Mouse (Mus musculus): Measurements from ENCODE around the gene Nkiras1. TPM values are rescaled to one million over a fixed set of nuclear protein-coding genes. Genes with fewer than 3 reads are reported as not detected.

Nkiras1 gene
- polyA plus RNA-seq, 1 experiment from 2014 or later: 10.7 TPM

DNA sequence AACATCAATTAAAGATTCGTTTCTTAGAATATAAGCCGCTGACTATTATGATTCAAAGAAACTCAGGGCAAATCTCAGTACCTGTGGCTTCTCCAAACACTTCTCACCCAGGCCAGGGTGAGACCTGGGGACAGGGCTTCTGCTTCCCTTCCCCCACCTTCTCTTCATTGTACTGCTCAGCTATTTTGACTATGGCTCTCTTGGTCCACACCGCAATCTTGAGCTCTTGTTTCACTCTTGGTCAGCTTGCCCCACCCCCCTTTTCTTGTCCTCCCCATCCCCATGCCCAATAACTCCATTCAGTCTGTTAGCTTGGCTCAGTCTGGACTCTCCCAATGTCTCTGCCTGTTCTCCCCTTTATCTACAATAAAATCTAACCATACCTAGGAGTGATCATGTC lies 14.5 kb downstream of the Nkiras1 start:
- Histone ChIP-seq H3K27me3 (ENCODE audit: control insufficient read depth, insufficient read depth, low read length) (no peaks in the 10 kb centered on the region), H3K36me3 (replicated peaks; ENCODE audit: control insufficient read depth, insufficient read depth, low read depth, low read length) (no peaks in the 10 kb centered on the region), H3K4me2 (ENCODE audit: low read depth, low read length) (no peak overlapping the region), H3K9ac (replicated peaks; ENCODE audit: low read length) (no peak overlapping the region), H3K4me3 (ENCODE audit: low read depth, low read length) (no peak overlapping the region), H3K9me3 (replicated peaks; ENCODE audit: control insufficient read depth, low read length) (no peaks in the 10 kb centered on the region), H3K27ac (replicated peaks; ENCODE audit: low read depth, low read length) (no peak overlapping the region), H3K4me1 (ENCODE audit: control insufficient read depth, insufficient read depth, low read length) (no peaks in the 10 kb centered on the region)
- no peak for DNase-seq (ENCODE audit: low spot score)
- no peak for ATAC-seq (replicated peaks; ENCODE audit: insufficient number of reproducible peaks, low FRiP score, low TSS enrichment, low read depth)
- 92% methylated on average over 3 of the region's 3 CpGs for WGBS

GRCm38 (mm10) chr14:18286441-18286840 lies 15.5 kb downstream of the Nkiras1 start:
- Histone ChIP-seq H3K36me3 (replicated peaks; ENCODE audit: control insufficient read depth, insufficient read depth, low read depth, low read length) (no peaks in the 10 kb centered on the region), H3K4me1 (ENCODE audit: control insufficient read depth, insufficient read depth, low read length) (no peaks in the 10 kb centered on the region), H3K27me3 (ENCODE audit: control insufficient read depth, insufficient read depth, low read length) (no peaks in the 10 kb centered on the region), H3K9ac (replicated peaks; ENCODE audit: low read length) (no peak overlapping the region), H3K4me2 (ENCODE audit: low read depth, low read length) (no peak overlapping the region), H3K9me3 (replicated peaks; ENCODE audit: control insufficient read depth, low read length) (no peaks in the 10 kb centered on the region), H3K4me3 (ENCODE audit: low read depth, low read length) (no peak overlapping the region), H3K27ac (replicated peaks; ENCODE audit: low read depth, low read length) (no peak overlapping the region)
- no peak for DNase-seq (ENCODE audit: low spot score)
- no peak for ATAC-seq (replicated peaks; ENCODE audit: insufficient number of reproducible peaks, low FRiP score, low TSS enrichment, low read depth)
- WGBS: 78% methylated on average over 2 of the region's 2 CpGs

DNA sequence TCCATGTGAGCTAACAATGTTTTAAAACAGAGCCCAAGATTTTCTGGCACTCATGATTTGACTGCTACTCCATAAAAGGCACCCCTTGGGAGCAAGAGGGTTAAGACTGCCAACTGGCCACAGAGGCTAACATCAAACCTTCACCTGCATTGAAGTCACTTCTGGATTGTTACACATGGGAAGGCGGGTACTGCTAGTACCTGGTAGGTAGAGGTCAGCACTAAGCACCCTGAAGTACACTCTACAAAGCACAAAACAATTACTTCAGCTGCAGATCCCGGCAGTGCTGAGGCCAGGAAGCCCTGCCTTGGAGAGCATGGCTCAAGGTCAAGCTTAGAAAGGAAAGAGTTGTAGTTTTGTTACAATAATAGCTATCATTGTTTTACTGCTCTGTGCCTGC lies 16.5 kb downstream of the Nkiras1 start:
- no peaks in the 10 kb centered on the region for H3K9me3 ChIP-seq (replicated peaks; ENCODE audit: control insufficient read depth, low read length)
- no peak overlapping the region for H3K4me2 ChIP-seq (ENCODE audit: low read depth, low read length)
- H3K4me3 ChIP-seq (ENCODE audit: low read depth, low read length): no peak overlapping the region
- H3K27ac ChIP-seq (replicated peaks; ENCODE audit: low read depth, low read length): no peak overlapping the region
- H3K9ac ChIP-seq (replicated peaks; ENCODE audit: low read length): no peak overlapping the region
- H3K4me1 ChIP-seq (ENCODE audit: control insufficient read depth, insufficient read depth, low read length): no peaks in the 10 kb centered on the region
- no peaks in the 10 kb centered on the region for H3K36me3 ChIP-seq (replicated peaks; ENCODE audit: control insufficient read depth, insufficient read depth, low read depth, low read length)
- no peak for DNase-seq (ENCODE audit: low spot score)
- ATAC-seq (replicated peaks; ENCODE audit: insufficient number of reproducible peaks, low FRiP score, low TSS enrichment, low read depth): no peak
- 76% methylated on average over 2 of the region's 2 CpGs for WGBS
- H3K27me3 ChIP-seq (ENCODE audit: control insufficient read depth, insufficient read depth, low read length): no peaks in the 10 kb centered on the region

- Histone ChIP-seq H3K27ac (replicated peaks; ENCODE audit: low read depth, low read length) (no peak overlapping the region), H3K9me3 (replicated peaks; ENCODE audit: control insufficient read depth, low read length) (no peaks in the 10 kb centered on the region), H3K4me1 (ENCODE audit: control insufficient read depth, insufficient read depth, low read length) (no peaks in the 10 kb centered on the region), H3K27me3 (ENCODE audit: control insufficient read depth, insufficient read depth, low read length) (no peaks in the 10 kb centered on the region), H3K4me2 (ENCODE audit: low read depth, low read length) (no peak overlapping the region), H3K36me3 (replicated peaks; ENCODE audit: control insufficient read depth, insufficient read depth, low read depth, low read length) (no peaks in the 10 kb centered on the region), H3K4me3 (ENCODE audit: low read depth, low read length) (no peak overlapping the region), H3K9ac (replicated peaks; ENCODE audit: low read length) (no peak overlapping the region)
- DNase-seq (ENCODE audit: low spot score): no peak
- no peak for ATAC-seq (replicated peaks; ENCODE audit: insufficient number of reproducible peaks, low FRiP score, low TSS enrichment, low read depth)
- 93% methylated on average over 3 of the region's 3 CpGs for WGBS
These were observed 21.2 kb downstream of the Nkiras1 start for GRCm38 (mm10) chr14:18292111-18292510.

DNA sequence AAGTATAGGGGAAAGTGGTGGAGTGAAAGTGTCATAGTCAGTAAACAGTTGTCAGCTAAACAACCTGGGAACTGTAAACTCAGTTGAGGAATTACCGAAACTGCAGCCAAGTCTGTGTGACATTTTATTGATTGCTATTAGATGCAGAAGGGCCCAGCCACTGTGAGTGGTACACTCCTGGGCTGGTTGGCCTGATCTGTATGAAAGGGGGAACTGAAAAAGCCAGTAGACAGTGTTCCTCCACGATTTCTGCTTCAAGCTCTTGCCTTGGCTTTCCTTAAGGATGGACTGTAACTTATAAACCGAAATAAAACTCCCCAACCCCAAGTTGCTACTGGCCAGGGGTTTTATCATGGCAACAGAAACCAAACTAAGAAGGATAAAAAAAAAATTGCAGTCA lies 21.6 kb downstream of the Nkiras1 start:
- Histone ChIP-seq H3K36me3 (replicated peaks; ENCODE audit: control insufficient read depth, insufficient read depth, low read depth, low read length) (no peaks in the 10 kb centered on the region), H3K9me3 (replicated peaks; ENCODE audit: control insufficient read depth, low read length) (no peaks in the 10 kb centered on the region), H3K9ac (replicated peaks; ENCODE audit: low read length) (no peak overlapping the region), H3K4me2 (ENCODE audit: low read depth, low read length) (no peak overlapping the region), H3K4me3 (ENCODE audit: low read depth, low read length) (no peak overlapping the region), H3K27ac (replicated peaks; ENCODE audit: low read depth, low read length) (no peak overlapping the region), H3K27me3 (ENCODE audit: control insufficient read depth, insufficient read depth, low read length) (no peaks in the 10 kb centered on the region), H3K4me1 (ENCODE audit: control insufficient read depth, insufficient read depth, low read length) (no peaks in the 10 kb centered on the region)
- WGBS: 96% methylated on average over 3 of the region's 3 CpGs
- ATAC-seq (replicated peaks; ENCODE audit: insufficient number of reproducible peaks, low FRiP score, low TSS enrichment, low read depth): no peak
- DNase-seq (ENCODE audit: low spot score): no peak

DNA sequence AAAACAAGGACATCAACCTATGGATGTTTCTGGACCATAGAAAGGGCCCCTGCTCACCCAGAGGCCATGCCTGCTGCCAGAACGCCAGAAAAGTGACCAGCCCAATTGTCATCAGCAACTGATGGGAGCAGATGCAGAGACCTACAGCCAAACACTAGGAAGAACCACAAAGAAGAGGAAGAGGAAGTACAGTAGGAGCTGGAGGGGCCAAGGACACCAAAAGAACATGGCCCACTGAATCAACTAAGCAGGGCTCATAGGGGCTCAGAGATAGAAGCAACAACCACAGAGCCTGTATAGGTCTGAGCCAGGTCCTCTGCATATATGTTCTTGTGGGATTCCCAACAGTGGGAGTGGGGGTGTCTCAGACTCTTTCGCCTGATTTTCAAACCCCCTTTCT lies 26.5 kb downstream of the Nkiras1 start:
- Histone ChIP-seq H3K4me3 (ENCODE audit: low read depth, low read length) (no peak overlapping the region), H3K36me3 (replicated peaks; ENCODE audit: control insufficient read depth, insufficient read depth, low read depth, low read length) (no peaks in the 10 kb centered on the region), H3K4me1 (ENCODE audit: control insufficient read depth, insufficient read depth, low read length) (no peaks in the 10 kb centered on the region), H3K4me2 (ENCODE audit: low read depth, low read length) (no peak overlapping the region), H3K27me3 (ENCODE audit: control insufficient read depth, insufficient read depth, low read length) (no peaks in the 10 kb centered on the region), H3K27ac (replicated peaks; ENCODE audit: low read depth, low read length) (no peak overlapping the region), H3K9me3 (replicated peaks; ENCODE audit: control insufficient read depth, low read length) (no peaks in the 10 kb centered on the region), H3K9ac (replicated peaks; ENCODE audit: low read length) (no peak overlapping the region)
- WGBS: 81% methylated on average over 2 of the region's 2 CpGs
- ATAC-seq (replicated peaks; ENCODE audit: insufficient number of reproducible peaks, low FRiP score, low TSS enrichment, low read depth) (no peak), DNase-seq (ENCODE audit: low spot score) (no peak)

- WGBS: 90% methylated on average over 2 of the region's 2 CpGs
- no peak overlapping the region for H3K4me3 ChIP-seq (ENCODE audit: low read depth, low read length)
- no peaks in the 10 kb centered on the region for H3K4me1 ChIP-seq (ENCODE audit: control insufficient read depth, insufficient read depth, low read length)
- no peak overlapping the region for H3K4me2 ChIP-seq (ENCODE audit: low read depth, low read length)
- no peaks in the 10 kb centered on the region for H3K9me3 ChIP-seq (replicated peaks; ENCODE audit: control insufficient read depth, low read length)
- no peaks in the 10 kb centered on the region for H3K27me3 ChIP-seq (ENCODE audit: control insufficient read depth, insufficient read depth, low read length)
- ATAC-seq (replicated peaks; ENCODE audit: insufficient number of reproducible peaks, low FRiP score, low TSS enrichment, low read depth) (no peak), DNase-seq (ENCODE audit: low spot score) (no peak)
- no peak overlapping the region for H3K27ac ChIP-seq (replicated peaks; ENCODE audit: low read depth, low read length)
- no peaks in the 10 kb centered on the region for H3K36me3 ChIP-seq (replicated peaks; ENCODE audit: control insufficient read depth, insufficient read depth, low read depth, low read length)
- no peak overlapping the region for H3K9ac ChIP-seq (replicated peaks; ENCODE audit: low read length)
These were observed 27.9 kb downstream of the Nkiras1 start for GRCm38 (mm10) chr14:18298874-18299273.

DNA sequence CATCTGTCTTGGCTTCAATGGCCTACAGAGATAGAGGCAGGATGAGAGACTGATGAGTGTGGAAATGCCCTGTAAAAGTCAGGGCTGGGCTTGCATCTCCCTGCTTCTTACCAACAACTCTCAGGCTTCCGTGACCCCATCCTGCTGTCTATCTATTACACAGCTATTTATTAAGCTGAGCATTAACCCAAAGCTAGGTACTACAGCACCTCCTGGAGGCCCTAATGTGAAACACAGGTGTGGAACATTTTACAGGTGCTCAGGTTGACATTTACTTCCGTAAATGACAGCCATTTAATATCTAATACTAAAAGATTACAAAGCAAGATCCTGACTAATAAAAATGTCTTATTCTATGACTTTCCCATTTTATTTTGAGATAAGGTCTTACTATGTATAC lies 29.7 kb downstream of the Nkiras1 start:
- Histone ChIP-seq H3K36me3 (replicated peaks; ENCODE audit: control insufficient read depth, insufficient read depth, low read depth, low read length) (no peaks in the 10 kb centered on the region), H3K4me1 (ENCODE audit: control insufficient read depth, insufficient read depth, low read length) (no peaks in the 10 kb centered on the region), H3K4me2 (ENCODE audit: low read depth, low read length) (no peak overlapping the region), H3K27ac (replicated peaks; ENCODE audit: low read depth, low read length) (no peak overlapping the region), H3K9me3 (replicated peaks; ENCODE audit: control insufficient read depth, low read length) (no peaks in the 10 kb centered on the region), H3K27me3 (ENCODE audit: control insufficient read depth, insufficient read depth, low read length) (no peaks in the 10 kb centered on the region), H3K4me3 (ENCODE audit: low read depth, low read length) (no peak overlapping the region), H3K9ac (replicated peaks; ENCODE audit: low read length) (no peak overlapping the region)
- ATAC-seq (replicated peaks; ENCODE audit: insufficient number of reproducible peaks, low FRiP score, low TSS enrichment, low read depth) (no peak), DNase-seq (ENCODE audit: low spot score) (no peak)
- WGBS: 92% methylated on average over 2 of the region's 2 CpGs
